Mouse (Mus musculus) heart, postnatal 0 days (tissue): ENCODE results near the gene Gpr35. TPM values are rescaled to one million over a fixed set of nuclear protein-coding genes. Genes with fewer than 3 reads are reported as not detected.
A peak's percentile ranks its signal among the peaks of the same experiment; 100 is the strongest.
"Not testable (repeated sequence)": the region's sequence is repeated elsewhere in the genome, so short reads cannot be mapped to it uniquely, and the experiment has no call there.

Source experiments
- ATAC-seq: fragments of 200-750 bp; cut with Nextera tagmentation; 2 replicates; pipeline ENCODE4 v1.8.0; 2017; ENCODE audit warnings: low read depth, moderate number of reproducible peaks, moderate library complexity; ENCODE audit not compliant: insufficient read depth
- DNase-seq: peaks from one replicate; pipeline ENCODE4 v3.0.0-alpha.2; 2016; ENCODE audit warnings: low spot score
- H3K27ac ChIP-seq: fragments of 300-500 bp; sonication (generic); 2 replicates; pipeline ENCODE4 v1.5.1; 2014; ENCODE audit warnings: low read depth, mild to moderate bottlenecking
- H3K27me3 ChIP-seq: fragments of 300-500 bp; sonication (generic); 2 replicates; pipeline ENCODE4 v1.6.1; 2014; ENCODE audit warnings: low read length, mixed read lengths; ENCODE audit not compliant: control insufficient read depth, insufficient read depth
- H3K36me3 ChIP-seq: fragments of 300-500 bp; sonication (generic); replicated peaks from 2 replicates; pipeline ENCODE4 v1.6.1; 2014; ENCODE audit warnings: low read length, mixed read lengths; ENCODE audit not compliant: control insufficient read depth, insufficient read depth
- H3K4me1 ChIP-seq: fragments of 300-500 bp; sonication (generic); 2 replicates; pipeline ENCODE4 v1.6.1; 2014; ENCODE audit warnings: antibody characterized with exemption; ENCODE audit not compliant: control insufficient read depth, insufficient read depth
- H3K4me2 ChIP-seq: fragments of 300-500 bp; sonication (generic); 2 replicates; pipeline ENCODE4 v1.6.1; 2014; ENCODE audit warnings: low read depth, mild to moderate bottlenecking, low read length, moderate library complexity
- H3K4me3 ChIP-seq: fragments of 300-500 bp; sonication (generic); 2 replicates; pipeline ENCODE4 v1.5.1; 2014; ENCODE audit warnings: low read depth, low read length
- H3K9ac ChIP-seq: fragments of 300-500 bp; sonication (generic); replicated peaks from 2 replicates; pipeline ENCODE4 v1.6.1; 2014; ENCODE audit warnings: low read depth, low read length, mixed read lengths
- H3K9me3 ChIP-seq: fragments of 300-500 bp; sonication (generic); replicated peaks from 2 replicates; pipeline ENCODE4 v1.6.1; 2016; ENCODE audit warnings: low read length; ENCODE audit not compliant: control insufficient read depth
- CTCF ChIP-seq: IDR thresholded peaks from 2 replicates; pipeline ENCODE4 v1.5.1; 2016; ENCODE audit warnings: antibody characterized with exemption, control low read depth, low read depth
- EP300 ChIP-seq: IDR thresholded peaks from 2 replicates; pipeline ENCODE4 v1.6.1; 2016; ENCODE audit warnings: antibody characterized with exemption, low read depth
- WGBS: fragments of 180-500 bp; shearing (Covaris S2); extraction: QIAGEN DNeasy Blood & Tissue Kit; methylation state at CpG from one replicate; pipeline ENCODE4 v1.1.7; 2014; 5-methylcytosine and 5-hydroxymethylcytosine counted together
- polyA plus RNA-seq: library from polyadenylated mRNA; unstranded; fragments of >200 nt; fragmentation: Nextera tagmentation; extraction: Ambion mirVana; gene quantifications from 2 replicates; pipeline ENCODE4 v1.2.1, GENCODE M21; 2015
- total RNA-seq: library from RNA; depleted of rRNA; stranded (reverse); fragments of >200 nt; gene quantifications from 2 replicates; pipeline ENCODE4 v1.2.3, GENCODE M21; 2014; ENCODE audit warnings: low replicate concordance

The Gpr35 gene
- total and polyA plus RNA-seq, 2 experiments from 2014 or later = 0.23 to 0.34 TPM

DNA sequence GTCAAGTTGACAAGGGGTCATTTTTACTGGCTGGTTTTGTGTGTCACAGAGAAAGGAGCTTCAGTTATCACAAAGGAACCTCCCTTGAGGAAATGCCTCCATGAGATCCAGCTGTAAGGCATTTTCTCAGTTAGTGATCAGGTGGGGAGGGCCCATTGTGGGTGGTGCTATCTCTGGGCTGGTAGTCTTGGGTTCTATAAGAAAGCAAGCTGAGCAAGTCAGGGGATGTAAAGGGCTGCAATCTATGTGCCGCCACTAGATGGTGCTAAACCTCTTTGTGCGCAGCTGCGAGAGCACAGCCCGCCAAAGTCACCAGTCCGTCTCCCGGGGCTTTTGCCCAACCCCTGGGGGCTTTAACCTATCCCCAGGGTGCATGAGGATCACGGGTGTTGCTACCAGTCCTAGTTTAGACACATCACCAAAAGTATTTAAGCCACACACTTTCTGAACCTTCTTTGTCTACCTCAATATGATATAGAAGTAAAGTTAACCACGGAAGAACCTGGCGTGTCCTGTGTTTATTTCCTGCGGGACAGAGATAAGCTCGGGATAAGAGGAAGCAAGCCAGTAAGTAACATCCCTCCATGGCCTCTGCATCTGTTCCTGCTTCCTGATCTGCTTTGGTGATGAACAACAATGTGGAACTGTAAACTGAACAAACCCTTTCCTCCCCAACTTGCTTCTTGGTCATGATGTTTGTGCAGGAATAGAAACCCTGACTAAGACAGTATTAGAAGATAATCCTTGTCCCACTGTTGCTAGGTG, 6.1 kb downstream of the Gpr35 start:
- not testable (repeated sequence) for DNase-seq, H3K4me3 ChIP-seq, H3K27me3 ChIP-seq, H3K27ac ChIP-seq, H3K4me1 ChIP-seq, H3K36me3 ChIP-seq, H3K9me3 ChIP-seq, H3K9ac ChIP-seq
- TF ChIP-seq CTCF = peak; percentile 58
- peak; percentile 53; the same call in 1 of the 2 replicates for ATAC-seq
- WGBS = 4% methylated on average over 11 of the region's 11 CpGs
- H3K4me2 ChIP-seq = peak overlapping the region; percentile 28; the same call in 1 of the 2 replicates

DNA sequence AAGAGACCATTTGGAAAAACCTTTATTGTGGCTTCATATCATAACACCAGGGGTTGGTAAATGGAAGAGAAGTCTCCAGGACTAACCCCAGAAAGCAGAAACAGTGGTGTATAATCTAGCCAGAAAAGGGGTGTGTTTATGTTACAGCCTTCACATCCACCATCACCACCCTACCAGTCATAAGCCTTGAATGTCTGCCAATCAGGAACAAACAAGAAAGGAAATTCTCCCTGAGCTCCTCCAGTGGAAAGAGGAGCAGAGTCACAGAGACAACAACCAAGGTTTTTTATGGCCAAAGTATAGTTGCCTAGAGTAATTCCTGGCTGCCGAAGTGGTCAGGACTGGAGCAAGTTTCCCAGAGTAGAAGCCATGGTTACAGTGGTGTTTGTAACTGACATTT, 8.3 kb downstream of the Gpr35 start:
- TF ChIP-seq CTCF (no peak), EP300 (no peak)
- DNase-seq = no peak
- H3K27ac ChIP-seq = no peak overlapping the region
- H3K9ac ChIP-seq = no peak overlapping the region
- ATAC-seq = no peak
- H3K4me2 ChIP-seq = no peak overlapping the region
- 74% methylated on average over 1 of the region's 1 CpGs for WGBS
- H3K27me3 ChIP-seq = no peaks in the 10 kb centered on the region
- no peaks in the 10 kb centered on the region for H3K9me3 ChIP-seq
- H3K4me3 ChIP-seq = no peak overlapping the region
- no peaks in the 10 kb centered on the region for H3K4me1 ChIP-seq
- H3K36me3 ChIP-seq = no peaks in the 10 kb centered on the region

DNA sequence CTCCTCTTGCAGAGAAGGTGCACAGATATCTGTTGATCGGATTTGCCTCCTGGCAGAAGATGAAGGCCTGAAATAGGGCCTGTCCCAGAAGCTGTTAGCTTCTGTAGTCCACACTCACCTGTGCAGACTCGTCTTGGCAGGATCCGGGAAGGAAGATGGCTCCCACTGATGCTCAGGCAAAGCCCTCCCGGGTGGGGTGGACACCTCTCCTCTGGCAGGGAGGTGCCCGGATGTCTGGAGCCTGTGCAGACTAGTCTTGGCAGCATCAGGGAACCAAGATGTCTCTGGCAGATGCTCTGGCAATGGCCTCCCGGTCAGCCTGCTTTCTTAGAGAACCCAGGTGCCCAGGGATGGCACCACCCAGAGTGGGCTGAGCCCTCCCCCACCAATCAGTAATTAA, 20.1 kb downstream of the Gpr35 start:
- H3K9me3 ChIP-seq, H3K9ac ChIP-seq, H3K36me3 ChIP-seq, H3K4me3 ChIP-seq, H3K27ac ChIP-seq, H3K4me2 ChIP-seq, H3K27me3 ChIP-seq, DNase-seq, ATAC-seq: not testable (repeated sequence)
- H3K4me1 ChIP-seq = peaks cover 11% of the 10 kb centered on the region
- 84% methylated on average over 6 of the region's 6 CpGs for WGBS

DNA sequence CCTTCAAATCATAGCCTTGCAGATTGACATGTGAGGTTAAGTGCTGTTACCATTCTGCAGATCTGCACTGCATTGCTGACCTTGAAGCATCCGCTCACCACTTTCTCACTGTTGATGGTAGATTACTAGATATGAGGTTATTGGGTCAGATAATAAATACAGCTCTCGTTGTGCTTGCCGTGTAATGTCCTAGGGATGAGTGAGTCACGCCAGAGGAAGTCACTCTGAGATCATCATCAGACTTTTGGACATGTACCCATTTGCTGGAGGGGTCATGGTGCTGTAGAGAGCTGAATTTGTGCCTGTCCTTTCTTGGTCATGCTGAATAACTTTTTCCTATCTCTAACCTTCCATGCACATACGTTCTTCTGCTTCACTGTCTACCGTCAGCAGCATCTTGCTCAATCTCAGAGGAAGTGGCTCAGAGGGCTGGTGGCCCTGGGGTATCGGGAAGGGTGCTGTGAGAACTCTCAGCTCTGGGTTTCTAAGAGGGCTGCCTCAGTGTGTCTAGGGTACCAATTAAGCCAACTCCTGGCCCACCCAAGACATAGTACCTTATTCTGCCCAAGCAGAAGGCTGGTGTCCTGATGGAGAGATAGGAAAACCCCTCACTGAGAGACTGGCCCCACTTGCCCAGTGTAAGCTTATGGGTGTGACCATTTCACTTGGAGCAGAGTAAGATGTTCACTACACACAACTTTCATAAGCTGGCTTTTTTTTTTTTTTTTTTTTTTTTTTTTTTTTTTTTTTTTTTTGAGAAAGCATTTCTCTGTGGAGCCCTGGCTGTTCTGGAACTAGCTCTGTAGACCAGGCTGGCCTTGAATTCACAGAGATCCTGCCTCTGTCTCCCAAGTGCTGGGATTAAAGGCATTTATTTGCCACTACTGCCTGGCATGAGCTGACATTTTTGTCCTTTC, 21.5 kb downstream of the Gpr35 start:
- Histone ChIP-seq H3K9ac (no peak overlapping the region), H3K27ac (peak overlapping the region; percentile 8; the same call in 1 of the 2 replicates), H3K4me3 (no peak overlapping the region), H3K27me3 (no peaks in the 10 kb centered on the region), H3K4me1 (peaks cover 18% of the 10 kb centered on the region), H3K36me3 (no peaks in the 10 kb centered on the region), H3K4me2 (no peak overlapping the region), H3K9me3 (no peaks in the 10 kb centered on the region)
- ATAC-seq (no peak), DNase-seq (no peak)
- WGBS = 70% methylated on average over 7 of the region's 7 CpGs
- TF ChIP-seq CTCF = no peak
- no peak for TF ChIP-seq EP300

DNA sequence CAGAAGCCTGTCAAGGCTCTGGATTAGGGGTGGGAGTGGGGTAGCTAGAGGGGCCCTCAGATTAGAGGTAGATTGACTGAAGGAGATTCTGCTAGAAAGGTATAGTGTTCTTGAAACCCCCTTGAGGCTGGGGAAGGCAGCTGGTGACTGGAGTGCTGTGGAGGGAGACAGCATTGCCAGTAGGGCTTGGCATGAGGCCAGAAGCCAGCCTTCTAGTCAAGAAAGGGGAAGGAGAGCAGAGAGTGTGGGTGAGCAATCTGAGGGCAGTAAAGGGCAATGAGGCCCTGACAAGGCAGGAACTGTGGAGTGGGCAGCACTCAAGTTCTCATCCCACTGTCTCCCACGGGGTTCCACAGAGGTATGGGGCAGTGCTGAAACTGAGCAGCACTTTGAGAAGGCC, 22.2 kb downstream of the Gpr35 start:
- H3K4me1 ChIP-seq = peaks cover 18% of the 10 kb centered on the region
- TF ChIP-seq CTCF (no peak), EP300 (no peak)
- DNase-seq (peak; percentile 58), ATAC-seq (peak; percentile 66)
- H3K4me2 ChIP-seq = no peak overlapping the region
- no peak overlapping the region for H3K4me3 ChIP-seq
- WGBS = 0% methylated on average over 1 of the region's 1 CpGs
- no peaks in the 10 kb centered on the region for H3K27me3 ChIP-seq
- H3K27ac ChIP-seq = peak overlapping the region; percentile 8; the same call in 1 of the 2 replicates
- no peaks in the 10 kb centered on the region for H3K36me3 ChIP-seq
- no peaks in the 10 kb centered on the region for H3K9me3 ChIP-seq
- H3K9ac ChIP-seq = no peak overlapping the region
